Mouse (Mus musculus) midbrain, postnatal 0 days (tissue): Measurements from ENCODE around the gene Narfl. TPM values are rescaled to one million over a fixed set of nuclear protein-coding genes. Genes with fewer than 3 reads are reported as not detected.
"Not testable (repeated sequence)": the region's sequence is repeated elsewhere in the genome, so short reads cannot be mapped to it uniquely, and the experiment has no call there.

ENCODE experiments used
- ATAC-seq: fragments of 200-750 bp; cut with Nextera tagmentation; 2 replicates; pipeline ENCODE4 v1.8.0; 2017; ENCODE audit warnings: moderate number of reproducible peaks, mild to moderate bottlenecking, moderate TSS enrichment, moderate library complexity; ENCODE audit not compliant: low FRiP score
- DNase-seq: peaks from one replicate; pipeline ENCODE4 v3.0.0-alpha.2; 2015; ENCODE audit warnings: low spot score
- H3K27ac ChIP-seq: fragments of 300-500 bp; sonication (generic); 2 replicates; pipeline ENCODE4 v1.5.1; 2014; ENCODE audit warnings: low read depth, mild to moderate bottlenecking, low read length, mixed read lengths
- H3K27me3 ChIP-seq: fragments of 300-500 bp; sonication (generic); 2 replicates; pipeline ENCODE4 v1.6.1; 2014; ENCODE audit warnings: low read length, control low read depth, mixed read lengths; ENCODE audit not compliant: insufficient read depth
- H3K36me3 ChIP-seq: fragments of 300-500 bp; sonication (generic); 2 replicates; pipeline ENCODE4 v1.6.1; 2014; ENCODE audit warnings: low read length, control low read depth, mixed read lengths; ENCODE audit not compliant: insufficient read depth
- H3K4me1 ChIP-seq: fragments of 300-500 bp; sonication (generic); 2 replicates; pipeline ENCODE4 v1.6.1; 2014; ENCODE audit warnings: mild to moderate bottlenecking, control low read depth, antibody characterized with exemption, low read length, mixed read lengths; ENCODE audit not compliant: insufficient read depth
- H3K4me2 ChIP-seq: fragments of 300-500 bp; sonication (generic); 2 replicates; pipeline ENCODE4 v1.6.1; 2014; ENCODE audit warnings: low read depth, mild to moderate bottlenecking, low read length, mixed read lengths; ENCODE audit not compliant: poor library complexity, severe bottlenecking
- H3K4me3 ChIP-seq: fragments of 300-500 bp; sonication (generic); 2 replicates; pipeline ENCODE4 v1.5.1; 2014; ENCODE audit warnings: low read depth, mild to moderate bottlenecking, low read length, moderate library complexity
- H3K9ac ChIP-seq: fragments of 300-500 bp; sonication (generic); replicated peaks from 2 replicates; pipeline ENCODE4 v1.6.1; 2014; ENCODE audit warnings: mild to moderate bottlenecking, low read length, moderate library complexity, mixed read lengths; ENCODE audit not compliant: poor library complexity, severe bottlenecking
- H3K9me3 ChIP-seq: fragments of 300-500 bp; sonication (generic); 2 replicates; pipeline ENCODE4 v1.6.1; 2016; ENCODE audit warnings: low read length, control low read depth
- CTCF ChIP-seq: IDR thresholded peaks from 2 replicates; pipeline ENCODE4 v1.5.1; 2016; ENCODE audit warnings: antibody characterized with exemption, mild to moderate bottlenecking
- WGBS: fragments of 180-500 bp; shearing (Covaris S2); extraction: QIAGEN DNeasy Blood & Tissue Kit; methylation state at CpG from one replicate; pipeline ENCODE4 v1.1.7; 2014; 5-methylcytosine and 5-hydroxymethylcytosine counted together
- polyA plus RNA-seq: library from polyadenylated mRNA; unstranded; fragments of >200 nt; fragmentation: Nextera tagmentation; extraction: Ambion mirVana; gene quantifications from 2 replicates; pipeline ENCODE4 v1.2.1, GENCODE M21; 2015
- total RNA-seq: library from RNA; depleted of rRNA; stranded (reverse); fragments of >200 nt; gene quantifications from 2 replicates; pipeline ENCODE4 v1.2.3, GENCODE M21; 2014

Narfl gene
- total and polyA plus RNA-seq, 2 experiments from 2014 or later, result 25.1 to 27.3 TPM

GRCm38 (mm10) chr17:25735246-25735645 lies 38.3 kb upstream of the Narfl start:
- DNase-seq (no peak), ATAC-seq (no peak)
- no peak overlapping the region for H3K4me2 ChIP-seq
- no peaks in the 10 kb centered on the region for H3K9me3 ChIP-seq
- H3K36me3 ChIP-seq, result peaks cover 7% of the 10 kb centered on the region
- H3K27me3 ChIP-seq, result no peaks in the 10 kb centered on the region
- no peak overlapping the region for H3K27ac ChIP-seq
- no peak overlapping the region for H3K4me3 ChIP-seq
- no peak for TF ChIP-seq CTCF
- WGBS, result 90% methylated on average over 5 of the region's 5 CpGs
- H3K4me1 ChIP-seq, result no peaks in the 10 kb centered on the region
- H3K9ac ChIP-seq, result no peak overlapping the region

- H3K9me3 ChIP-seq, result no peaks in the 10 kb centered on the region
- no peak within 1 kb of the TSS for H3K4me3 ChIP-seq
- DNase-seq (no peak), ATAC-seq (no peak)
- H3K9ac ChIP-seq, result no peak within 1 kb of the TSS
- 75% methylated on average over 3 of the region's 3 CpGs for WGBS
- no peaks in the 10 kb centered on the region for H3K27me3 ChIP-seq
- H3K4me1 ChIP-seq, result no peaks in the 10 kb centered on the region
- H3K27ac ChIP-seq, result no peak within 1 kb of the TSS
- H3K4me2 ChIP-seq, result no peak within 1 kb of the TSS
- no peak for TF ChIP-seq CTCF
- peaks cover 3% of the 10 kb centered on the region; the same call in 1 of the 2 replicates for H3K36me3 ChIP-seq
Measured at GRCm38 (mm10) chr17:25735745-25736144, 37.8 kb upstream of the Narfl start, which contains the start of gene Mslnl. Mslnl (plus strand) TSS chr17:25736042.

GRCm38 (mm10) chr17:25738861-25739260 lies 34.7 kb upstream of the Narfl start:
- DNase-seq (no peak), ATAC-seq (no peak)
- 82% methylated on average over 7 of the region's 7 CpGs for WGBS

GRCm38 (mm10) chr17:25741471-25741870 lies 32.1 kb upstream of the Narfl start:
- not testable (repeated sequence) for H3K4me3 ChIP-seq, H3K36me3 ChIP-seq, H3K4me1 ChIP-seq, H3K4me2 ChIP-seq, H3K27ac ChIP-seq, ATAC-seq, H3K27me3 ChIP-seq, H3K9ac ChIP-seq, DNase-seq, H3K9me3 ChIP-seq
- 69% methylated on average over 12 of the region's 12 CpGs for WGBS

More at GRCm38 (mm10) chr17:25738861-25739260, 34.7 kb upstream of the Narfl start:
- Histone ChIP-seq H3K4me3 (no peak overlapping the region), H3K4me2 (no peak overlapping the region), H3K27me3 (no peaks in the 10 kb centered on the region), H3K36me3 (no peaks in the 10 kb centered on the region), H3K9me3 (no peaks in the 10 kb centered on the region), H3K27ac (no peak overlapping the region), H3K9ac (no peak overlapping the region), H3K4me1 (no peaks in the 10 kb centered on the region)
- TF ChIP-seq CTCF, result no peak

- Histone ChIP-seq H3K4me2 (no peak overlapping the region), H3K9me3 (no peaks in the 10 kb centered on the region), H3K36me3 (no peaks in the 10 kb centered on the region), H3K4me1 (no peaks in the 10 kb centered on the region), H3K4me3 (no peak overlapping the region), H3K9ac (no peak overlapping the region), H3K27ac (no peak overlapping the region), H3K27me3 (no peaks in the 10 kb centered on the region)
- TF ChIP-seq CTCF, result no peak
- DNase-seq (no peak), ATAC-seq (no peak)
- 91% methylated on average over 9 of the region's 9 CpGs for WGBS
Measured at GRCm38 (mm10) chr17:25743831-25744230, 29.7 kb upstream of the Narfl start.

GRCm38 (mm10) chr17:25744311-25744710 lies 29.3 kb upstream of the Narfl start:
- Histone ChIP-seq H3K4me3 (no peak overlapping the region), H3K4me2 (no peak overlapping the region), H3K27me3 (no peaks in the 10 kb centered on the region), H3K4me1 (no peaks in the 10 kb centered on the region), H3K36me3 (no peaks in the 10 kb centered on the region), H3K27ac (no peak overlapping the region), H3K9ac (no peak overlapping the region), H3K9me3 (no peaks in the 10 kb centered on the region)
- ATAC-seq (no peak), DNase-seq (no peak)
- WGBS, result 81% methylated on average over 10 of the region's 10 CpGs
- no peak for TF ChIP-seq CTCF
